Comparison of ENCODE assay signal across 19 mouse cellular contexts in the genomic region with DNA sequence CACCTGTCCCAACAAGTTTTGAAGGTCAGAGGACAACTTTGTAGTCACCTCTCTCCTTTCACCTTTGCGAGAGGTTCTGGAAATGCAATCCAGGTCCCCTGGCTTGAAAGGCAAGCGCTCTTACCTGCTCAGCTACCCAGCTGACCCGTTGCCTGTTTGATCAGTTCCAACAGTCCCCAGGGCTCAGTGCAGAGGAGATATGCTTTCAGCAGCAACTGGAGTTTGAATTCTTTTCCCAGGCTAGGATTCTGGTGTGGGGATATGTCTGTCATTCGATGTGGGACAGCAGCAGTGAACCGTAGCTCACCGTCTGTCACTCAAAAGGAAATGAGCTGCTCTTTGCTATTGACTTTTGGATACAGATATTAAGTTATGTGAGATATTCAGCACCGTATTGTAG. TPM values are rescaled to one million over a fixed set of nuclear protein-coding genes. Genes with fewer than 3 reads are reported as not detected.
DNase-seq lines count a peak whose midpoint lies in the region; ATAC-seq and TF ChIP-seq lines count a peak whose summit lies in the region.
"Had no signal": no experiment of that assay in that cellular context is flagged by ENCODE, and none has a peak within 500 bp of the region (broad histone marks: within the 10 kb centered on the region; RNA-seq: fewer than 3 reads in every experiment).

No protein-coding gene starts in this region.

- TF ChIP-seq POLR2A in liver, adult 2 months (IDR thresholded peaks at IDR 0.05; ENCODE audit: extremely low read depth, insufficient read depth, low read length): no peak

- peaks cover 31% of the 10 kb centered on the region for H3K79me2 ChIP-seq in liver, adult 2 months (ENCODE audit: control insufficient read depth, insufficient read depth, low read length)

- H3K9me3 ChIP-seq in heart, embryonic 11.5 days (replicated peaks; ENCODE audit: control insufficient read depth, low read length): no peaks in the 10 kb centered on the region
- H3K9me3 ChIP-seq in liver, embryonic 13.5 days (replicated peaks): no peaks in the 10 kb centered on the region
- no peaks in the 10 kb centered on the region for H3K9me3 ChIP-seq in liver, postnatal 0 days (ENCODE audit: low read length)
- H3K9me3 ChIP-seq: hindbrain, embryonic 12.5 days; limb, embryonic 15.5 days had no signal

- TF ChIP-seq EP300 in liver, postnatal 0 days (IDR thresholded peaks at IDR 0.05; ENCODE audit: low read depth): no peak

- peaks cover 27% of the 10 kb centered on the region for H3K4me1 ChIP-seq in heart, embryonic 11.5 days (ENCODE audit: control insufficient read depth, insufficient read depth, low read length)
- H3K4me1 ChIP-seq in liver, adult 2 months (ENCODE audit: control insufficient read depth, insufficient read depth, low read length): peaks cover 22% of the 10 kb centered on the region
- peaks cover 55% of the 10 kb centered on the region for H3K4me1 ChIP-seq in liver, embryonic 13.5 days (replicated peaks)
- H3K4me1 ChIP-seq in liver, postnatal 0 days (ENCODE audit: insufficient read depth): peaks cover 44% of the 10 kb centered on the region

- WGBS in heart, embryonic 11.5 days (ENCODE audit: insufficient replicate concordance): 52% methylated on average over 7 of the region's 7 CpGs
- 40% methylated on average over 7 of the region's 7 CpGs for WGBS in liver, adult 2 months
- WGBS in liver, embryonic 13.5 days (ENCODE audit: insufficient replicate concordance): 72% methylated on average over 7 of the region's 7 CpGs
- 64% methylated on average over 7 of the region's 7 CpGs for WGBS in liver, postnatal 0 days (ENCODE audit: insufficient replicate concordance)

- no peak overlapping the region for H3K4me2 ChIP-seq in heart, embryonic 11.5 days
- H3K4me2 ChIP-seq in liver, embryonic 13.5 days: peak overlapping the region; percentile 38
- H3K4me2 ChIP-seq in liver, postnatal 0 days (ENCODE audit: low read depth, low read length): peak overlapping the region; percentile 74
- H3K4me2 ChIP-seq: hindbrain, embryonic 12.5 days; limb, embryonic 15.5 days; midbrain, embryonic 11.5 days had no signal

- TF ChIP-seq CTCF in liver, adult 2 months (IDR thresholded peaks at IDR 0.05; ENCODE audit: low read depth, low read length): no peak
- TF ChIP-seq CTCF in liver, postnatal 0 days (IDR thresholded peaks at IDR 0.05; ENCODE audit: low read depth): no peak

- no peak overlapping the region for H3K4me3 ChIP-seq in heart, embryonic 11.5 days (ENCODE audit: low read depth, low read length)
- no peak overlapping the region for H3K4me3 ChIP-seq in liver, adult 2 months (ENCODE audit: insufficient read depth, low read depth, low read length)
- H3K4me3 ChIP-seq in liver, embryonic 13.5 days (replicated peaks): peak overlapping the region; percentile 14
- H3K4me3 ChIP-seq in liver, postnatal 0 days (ENCODE audit: low read depth, low read length): no peak overlapping the region
- H3K4me3 ChIP-seq: hindbrain, embryonic 12.5 days; limb, embryonic 15.5 days had no signal

- H3K27me3 ChIP-seq in heart, embryonic 11.5 days (ENCODE audit: control insufficient read depth, insufficient read depth, low read length): no peaks in the 10 kb centered on the region
- no peaks in the 10 kb centered on the region for H3K27me3 ChIP-seq in liver, adult 2 months (ENCODE audit: control insufficient read depth, insufficient read depth, low read length)
- no peaks in the 10 kb centered on the region for H3K27me3 ChIP-seq in liver, embryonic 13.5 days
- H3K27me3 ChIP-seq in liver, postnatal 0 days (ENCODE audit: insufficient read depth, low read length): no peaks in the 10 kb centered on the region
- H3K27me3 ChIP-seq: hindbrain, embryonic 12.5 days; limb, embryonic 15.5 days had no signal

- no peaks in the 10 kb centered on the region for H3K36me3 ChIP-seq in heart, embryonic 11.5 days (ENCODE audit: control insufficient read depth, insufficient read depth, low read length)
- H3K36me3 ChIP-seq in liver, adult 2 months (ENCODE audit: control insufficient read depth, insufficient read depth, low read length): no peaks in the 10 kb centered on the region
- H3K36me3 ChIP-seq in liver, embryonic 13.5 days: peaks cover 7% of the 10 kb centered on the region
- H3K36me3 ChIP-seq in liver, postnatal 0 days (replicated peaks; ENCODE audit: insufficient read depth, low read length): no peaks in the 10 kb centered on the region
- H3K36me3 ChIP-seq: hindbrain, embryonic 12.5 days; limb, embryonic 15.5 days had no signal

- 0 out of 2 replicates have a peak overlapping the region, but pooled peaks have one; percentile 15 for H3K27ac ChIP-seq in heart, embryonic 11.5 days (ENCODE audit: low read depth, low read length)
- H3K27ac ChIP-seq in liver, adult 2 months (replicated peaks; ENCODE audit: insufficient read depth, low read depth, low read length): no peak overlapping the region
- peak overlapping the region; percentile 53 for H3K27ac ChIP-seq in liver, embryonic 13.5 days
- H3K27ac ChIP-seq in liver, postnatal 0 days (ENCODE audit: low read depth): no peak overlapping the region
- H3K27ac ChIP-seq: hindbrain, embryonic 12.5 days; limb, embryonic 15.5 days; macrophage had no signal

- no peak overlapping the region for H3K9ac ChIP-seq in heart, embryonic 11.5 days (ENCODE audit: low read depth, low read length)
- no peak overlapping the region for H3K9ac ChIP-seq in liver, adult 2 months (ENCODE audit: low read depth, low read length)
- H3K9ac ChIP-seq in liver, embryonic 13.5 days: peak overlapping the region; percentile 49
- H3K9ac ChIP-seq in liver, postnatal 0 days (replicated peaks): peak overlapping the region; percentile 22; the same call in 1 of the 2 replicates
- H3K9ac ChIP-seq: forebrain, postnatal 0 days; hindbrain, embryonic 12.5 days; limb, embryonic 15.5 days had no signal

- DNase-seq in heart, adult 8-10 months (ENCODE audit: low spot score): no peak
- DNase-seq in liver, adult 2 months (ENCODE audit: extremely low read depth, low read depth, low spot score): peak; percentile 43
- DNase-seq in liver: no peak
- no peak for DNase-seq in liver, embryonic 13.5 days
- no peak for DNase-seq in liver, postnatal 0 days
- no peak for DNase-seq in frontal cortex, postnatal 36 days (ENCODE audit: low spot score in 2 of 2)
- DNase-seq: adrenal gland, adult 2 months; cerebellum, adult 18-20 months; forebrain, postnatal 0 days; kidney, adult 2 months; kidney, postnatal 10 days; left cerebral cortex, postnatal 4 days; right cerebral cortex, postnatal 4 days had no signal

- no peak for ATAC-seq in heart, embryonic 11.5 days (replicated peaks; ENCODE audit: insufficient number of reproducible peaks, low FRiP score, low TSS enrichment)
- no peak for ATAC-seq in liver, embryonic 13.5 days (ENCODE audit: low read depth)
- no peak for ATAC-seq in liver, postnatal 0 days
- ATAC-seq: forebrain, postnatal 0 days; lung, postnatal 0 days had no signal

RNA-seq across cellular contexts. Expression of gene Usp25, which starts 4.4 kb away (rescaled TPM):
- polyA plus RNA-seq in heart, embryonic 11.5 days (2014; fragmentation: Nextera tagmentation; extraction: Ambion mirVana): 29.4 and 29.9 TPM in 2 replicates
- total RNA-seq in heart, adult 8-10 months (2022): 10 to 100 TPM; 63.7 to 71.6 (median 65.6) TPM
- 24.8 and 26.0 TPM in 2 replicates for total RNA-seq in liver, adult 2 months (2014; rRNA removed)
- 7.1 and 8.2 TPM in 2 replicates for polyA plus RNA-seq in liver, adult 2 months (2012; rRNA removed)
- 37.1 and 42.3 TPM in 2 replicates for polyA plus RNA-seq in liver, embryonic 13.5 days (2015; fragmentation: Nextera tagmentation; extraction: Ambion mirVana)
- 22.8 and 23.4 TPM in 2 replicates for polyA plus RNA-seq in liver, postnatal 0 days (2015; fragmentation: Nextera tagmentation; extraction: Ambion mirVana)

Comparison
In these comparisons a context has a peak if more than half of its experiments do, and no peak if none do; other contexts are left out.
1. H3K27ac ChIP-seq: peak in heart, embryonic 11.5 days (single experiment) and liver, embryonic 13.5 days (single experiment); none in liver, adult 2 months (single experiment) and liver, postnatal 0 days (single experiment).
2. H3K9ac ChIP-seq: peak in liver, embryonic 13.5 days (single experiment) and liver, postnatal 0 days (single experiment); none in heart, embryonic 11.5 days (single experiment) and liver, adult 2 months (single experiment).